Mouse (Mus musculus) lung, adult 2 months (tissue): Measurements from ENCODE around the gene Snx25.

Experiments
- CTCF ChIP-seq: fragments of 200-500 bp; IDR thresholded peaks from 2 replicates; pipeline ENCODE4 v1.5.1; 2011; ENCODE audit warnings: mild to moderate bottlenecking, low read length, control low read depth; ENCODE audit not compliant: insufficient read depth
- POLR2A ChIP-seq: fragments of 200-500 bp; IDR thresholded peaks from 2 replicates; pipeline ENCODE4 v1.6.1; 2011; ENCODE audit warnings: low read depth, mild to moderate bottlenecking, control low read depth, low read length, borderline replicate concordance; ENCODE audit errors: extremely low read depth

DNA sequence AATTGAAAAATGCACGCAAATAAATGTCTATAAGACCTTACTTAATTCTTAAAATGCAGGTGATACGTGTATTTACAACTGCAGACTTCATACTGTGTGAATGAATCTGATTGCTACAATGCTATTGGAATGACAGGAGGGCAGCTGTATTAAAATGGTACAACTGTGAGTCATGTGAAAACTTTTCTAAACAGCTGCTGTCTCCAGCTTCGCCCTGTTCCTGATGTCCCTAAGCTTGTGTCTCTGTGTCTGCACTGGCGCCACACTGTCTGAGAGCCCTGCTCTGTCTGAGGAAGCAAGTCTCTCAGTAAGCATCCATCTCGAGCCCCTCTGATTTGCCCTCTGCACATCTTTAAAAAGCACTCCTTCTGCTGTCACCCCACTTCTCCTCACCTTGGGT, 68.8 kb downstream of the Snx25 start:
- no peak for TF ChIP-seq POLR2A
- no peak for TF ChIP-seq CTCF
